Mouse (Mus musculus) layer of hippocampus, adult 11-12 months (tissue): Measurements from ENCODE around the gene Gfra4.
"Not testable (repeated sequence)": the region's sequence is repeated elsewhere in the genome, so short reads cannot be mapped to it uniquely, and the experiment has no call there.

Experiments
- DNase-seq: peaks from one replicate; pipeline ENCODE4 v3.0.0; 2022; ENCODE audit warnings: low spot score

Gfra4 gene

GRCm38 (mm10) chr2:131046025-131046424, 3.1 kb upstream of the Gfra4 start:
- DNase-seq: no peak

- DNase-seq: no peak
Observed at GRCm38 (mm10) chr2:131044989-131045720, 2.3 kb upstream of the Gfra4 start.

GRCm38 (mm10) chr2:131044354-131044852, 1.5 kb upstream of the Gfra4 start:
- no peak for DNase-seq

GRCm38 (mm10) chr2:131040854-131041825, 1.7 kb downstream of the Gfra4 start:
- DNase-seq: peak; percentile 75

GRCm38 (mm10) chr2:131038675-131039074, 4.2 kb downstream of the Gfra4 start:
- no peak for DNase-seq

GRCm38 (mm10) chr2:131038197-131038596, 4.7 kb downstream of the Gfra4 start:
- no peak for DNase-seq

- peak; percentile 48 for DNase-seq
Observed at GRCm38 (mm10) chr2:131037226-131037990, 5.5 kb downstream of the Gfra4 start.

- no peak for DNase-seq
Observed at GRCm38 (mm10) chr2:131036757-131037156, 6.1 kb downstream of the Gfra4 start.

GRCm38 (mm10) chr2:131036343-131036742, 6.5 kb downstream of the Gfra4 start:
- no peak for DNase-seq

- not testable (repeated sequence) for DNase-seq
Observed at GRCm38 (mm10) chr2:131031406-131031805, 11.5 kb downstream of the Gfra4 start.

- DNase-seq: no peak
Observed at GRCm38 (mm10) chr2:131030998-131031397, 11.9 kb downstream of the Gfra4 start.

GRCm38 (mm10) chr2:131030561-131030960, 12.3 kb downstream of the Gfra4 start:
- DNase-seq: no peak

GRCm38 (mm10) chr2:131029065-131029935, 13.6 kb downstream of the Gfra4 start:
- no peak for DNase-seq

GRCm38 (mm10) chr2:131026941-131027340, 15.9 kb downstream of the Gfra4 start:
- DNase-seq: no peak

- DNase-seq: no peak
Observed at GRCm38 (mm10) chr2:131025230-131025629, 17.7 kb downstream of the Gfra4 start.

- DNase-seq: no peak
Observed at GRCm38 (mm10) chr2:131010566-131010965, 32.3 kb downstream of the Gfra4 start.

- DNase-seq: no peak
Observed at GRCm38 (mm10) chr2:131009123-131009522, 33.8 kb downstream of the Gfra4 start.

- no peak for DNase-seq
Observed at GRCm38 (mm10) chr2:130992818-130993217, 50.1 kb downstream of the Gfra4 start.
